Mouse (Mus musculus): Measurements from ENCODE around the gene Noa1.

Gene Noa1

GRCm38 (mm10) chr5:77290606-77291005, 19.3 kb downstream of the Noa1 start:
- in situ Hi-C loops (cut with MboI, MseI), result loop anchor here (5.0 kb wide), 1 partner anchor 52 kb away; no protein-coding TSS in a partner anchor

- in situ Hi-C loops (cut with MboI, MseI), result loop anchor here (5.0 kb wide), 1 partner anchor 53 kb away; no protein-coding TSS in a partner anchor
These were observed 20.2 kb downstream of the Noa1 start for GRCm38 (mm10) chr5:77289686-77290085.

- in situ Hi-C loops (cut with MboI, MseI), result no loop called here
These were observed 22.0 kb downstream of the Noa1 start for GRCm38 (mm10) chr5:77287901-77288300.

DNA sequence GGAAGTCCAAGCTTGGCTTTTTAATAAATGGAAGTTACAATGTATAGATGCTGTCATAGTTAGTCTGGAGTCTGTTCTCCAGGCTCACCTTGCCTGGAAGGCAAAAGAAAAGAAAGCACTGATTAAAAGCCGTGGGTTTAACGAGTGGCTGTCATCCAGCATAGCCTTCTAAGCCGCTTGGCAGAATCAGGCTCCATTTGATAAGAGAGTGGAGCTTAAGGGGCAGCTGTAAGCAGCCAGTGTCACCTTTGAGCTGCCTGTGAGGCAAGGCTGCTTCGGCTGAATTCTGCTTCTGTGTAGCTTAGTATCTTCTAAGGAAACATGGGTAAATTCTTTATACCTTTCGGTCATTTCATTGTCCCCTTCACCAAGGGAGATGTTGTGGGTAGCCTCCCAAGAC, 23.0 kb downstream of the Noa1 start:
- in situ Hi-C loops (cut with MboI, MseI), result no loop called here

GRCm38 (mm10) chr5:77285685-77286084, 24.2 kb downstream of the Noa1 start:
- in situ Hi-C loops (cut with MboI, MseI), result no loop called here

GRCm38 (mm10) chr5:77282242-77282641, 27.6 kb downstream of the Noa1 start:
- in situ Hi-C loops (cut with MboI, MseI), result no loop called here

- in situ Hi-C loops (cut with MboI, MseI), result no loop called here
These were observed 28.2 kb downstream of the Noa1 start for GRCm38 (mm10) chr5:77281518-77282174.

GRCm38 (mm10) chr5:77277204-77277603, 32.7 kb downstream of the Noa1 start:
- in situ Hi-C loops (cut with MboI, MseI), result no loop called here

DNA sequence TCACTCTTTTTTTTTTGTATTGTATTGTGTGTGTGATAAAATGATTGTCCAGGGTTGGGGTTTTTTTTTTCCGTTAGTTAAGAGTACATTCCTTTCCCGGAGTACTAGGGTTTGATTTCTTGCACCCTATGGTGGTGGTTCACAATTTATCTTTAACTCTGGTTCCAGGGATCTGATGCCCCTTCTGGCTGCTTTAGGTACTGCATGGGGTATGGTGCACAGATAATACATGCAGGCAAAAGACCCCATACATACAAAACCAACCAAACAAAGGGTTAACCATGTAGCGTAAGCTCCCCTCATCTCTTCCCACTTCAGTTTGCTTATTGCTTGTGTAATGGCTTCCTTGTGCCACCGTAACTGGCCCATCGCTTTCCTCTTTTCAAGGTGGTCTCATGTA, 33.9 kb downstream of the Noa1 start:
- in situ Hi-C loops (cut with MboI, MseI), result no loop called here

DNA sequence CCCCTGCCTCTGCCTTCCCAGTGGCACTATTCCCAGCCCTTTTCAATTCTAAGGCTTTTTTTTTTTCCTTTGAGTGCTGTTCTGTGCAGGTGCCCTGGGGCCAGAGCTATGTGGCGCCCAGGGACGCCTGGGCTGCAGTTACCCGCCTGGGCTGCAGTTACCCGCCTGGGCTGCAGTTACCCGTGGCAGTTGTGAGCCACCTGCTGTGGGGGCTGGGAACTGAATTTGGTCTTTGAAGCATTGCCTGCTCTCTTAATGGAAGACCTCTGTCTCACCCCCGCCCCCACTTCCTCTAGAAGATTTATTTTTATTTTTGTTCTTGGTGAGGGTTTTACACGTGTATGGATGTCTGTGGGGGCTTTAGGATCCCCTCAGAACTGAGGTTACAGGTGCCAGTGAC, 36.7 kb downstream of the Noa1 start:
- in situ Hi-C loops (cut with MboI, MseI), result no loop called here

DNA sequence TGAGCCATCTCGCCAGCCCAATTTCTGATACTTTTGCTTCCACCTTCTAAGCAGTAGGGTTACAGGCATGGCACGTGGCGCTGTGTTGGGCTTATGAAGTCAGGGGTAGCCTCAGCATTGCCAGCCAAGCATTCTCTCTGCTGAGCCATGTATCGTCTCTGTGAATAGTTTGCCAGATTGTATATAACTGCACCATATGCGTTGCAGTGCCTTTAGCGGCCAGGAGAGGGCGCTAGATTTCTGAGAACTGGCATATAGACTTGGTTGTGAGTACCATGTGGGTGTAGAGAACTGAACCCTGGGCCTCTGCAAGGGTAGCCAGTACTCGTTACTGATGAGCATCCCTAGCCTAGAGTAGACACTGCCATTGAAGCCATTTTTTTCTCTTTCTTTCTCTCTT, 40.5 kb downstream of the Noa1 start:
- in situ Hi-C loops (cut with MboI, MseI), result no loop called here

DNA sequence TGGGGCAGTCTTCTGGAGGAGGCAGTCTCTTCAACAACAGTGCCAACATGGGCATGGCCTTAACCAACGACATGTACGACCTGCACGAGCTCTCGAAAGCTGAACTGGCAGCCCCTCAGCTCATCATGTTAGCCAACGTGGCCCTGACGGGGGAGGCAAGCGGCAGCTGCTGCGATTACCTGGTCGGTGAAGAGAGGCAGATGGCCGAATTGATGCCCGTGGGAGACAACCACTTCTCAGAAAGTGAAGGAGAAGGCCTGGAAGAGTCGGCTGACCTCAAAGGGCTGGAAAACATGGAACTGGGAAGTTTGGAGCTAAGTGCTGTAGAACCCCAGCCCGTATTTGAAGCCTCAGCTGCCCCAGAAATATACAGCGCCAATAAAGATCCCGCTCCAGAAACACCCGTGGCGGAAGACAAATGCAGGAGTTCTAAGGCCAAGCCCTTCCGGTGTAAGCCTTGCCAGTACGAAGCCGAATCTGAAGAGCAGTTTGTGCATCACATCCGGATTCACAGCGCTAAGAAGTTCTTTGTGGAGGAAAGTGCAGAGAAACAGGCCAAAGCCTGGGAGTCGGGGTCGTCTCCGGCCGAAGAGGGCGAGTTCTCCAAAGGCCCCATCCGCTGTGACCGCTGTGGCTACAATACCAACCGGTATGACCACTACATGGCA, 41.8 kb downstream of the Noa1 start:
- in situ Hi-C loops (cut with MboI, MseI), result no loop called here

GRCm38 (mm10) chr5:77267441-77267840, 42.4 kb downstream of the Noa1 start:
- in situ Hi-C loops (cut with MboI, MseI), result no loop called here

DNA sequence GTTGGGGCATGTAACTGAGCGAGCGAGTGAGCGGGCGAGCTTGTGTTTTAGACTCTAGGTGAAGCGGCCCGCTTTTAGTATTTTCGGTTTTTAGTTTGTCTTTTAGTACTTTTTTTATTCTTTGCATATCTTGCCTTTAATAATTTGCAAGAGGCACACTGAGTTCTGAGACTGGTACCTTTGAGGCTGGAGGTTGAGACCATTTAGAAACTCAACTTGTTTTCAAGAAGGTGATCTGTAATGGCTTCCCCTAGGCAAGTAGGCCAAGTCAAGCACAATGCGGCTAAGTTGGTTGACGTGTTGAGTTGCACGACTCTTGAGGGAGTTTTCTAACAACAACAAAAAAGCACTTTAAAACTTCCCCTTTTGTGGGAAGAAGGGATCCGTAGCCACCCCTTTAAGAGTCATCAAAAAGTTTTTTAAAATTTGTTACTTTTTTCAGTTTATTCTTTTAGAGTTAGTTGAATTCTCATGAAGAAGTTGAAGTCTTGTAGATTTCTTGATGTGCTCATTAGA, 42.9 kb downstream of the Noa1 start:
- in situ Hi-C loops (cut with MboI, MseI), result no loop called here

DNA sequence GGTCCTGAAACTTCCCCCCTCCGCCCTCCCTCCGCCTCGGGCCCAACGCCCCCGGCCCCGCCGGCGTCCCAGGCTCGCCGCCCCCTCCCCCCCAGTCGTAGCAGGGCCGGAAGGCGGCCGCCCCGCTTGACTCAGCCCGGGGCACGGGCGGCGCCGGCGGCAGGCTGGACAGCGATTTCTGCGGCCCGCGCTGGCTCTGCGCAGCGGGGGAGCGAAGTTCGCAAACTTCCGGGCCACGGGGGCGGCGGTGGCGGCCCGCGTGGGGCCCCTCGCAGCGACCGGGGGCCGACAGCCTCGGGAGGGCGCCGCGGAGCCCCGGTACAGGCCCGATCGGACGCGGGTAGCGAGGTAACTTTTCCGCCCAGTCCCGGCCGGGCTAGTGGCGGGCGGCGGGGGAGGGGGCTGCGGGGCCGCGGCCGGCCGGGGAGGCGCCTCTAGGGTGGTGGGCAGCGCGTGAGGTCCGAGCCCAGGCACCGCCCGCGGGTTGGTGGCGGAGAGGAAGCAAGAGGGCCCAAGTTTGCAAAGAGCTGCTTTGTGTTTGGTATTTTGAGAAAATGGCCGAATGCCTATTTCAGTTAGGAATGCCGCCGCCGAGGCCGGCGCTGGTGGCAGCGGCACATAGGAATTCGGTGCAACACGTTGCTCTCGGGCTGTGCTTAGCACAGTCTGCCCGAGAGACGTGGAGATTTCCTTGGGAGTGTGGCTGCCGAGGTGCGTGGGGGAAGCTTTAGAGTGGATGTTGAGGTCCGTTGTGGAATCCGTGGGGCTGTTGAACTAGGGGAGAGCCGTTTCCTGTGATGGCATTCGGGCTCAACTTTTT, 43.6 kb downstream of the Noa1 start:
- in situ Hi-C loops (cut with MboI, MseI), result no loop called here

GRCm38 (mm10) chr5:77265671-77266065, 44.2 kb downstream of the Noa1 start:
- in situ Hi-C loops (cut with MboI, MseI), result no loop called here

DNA sequence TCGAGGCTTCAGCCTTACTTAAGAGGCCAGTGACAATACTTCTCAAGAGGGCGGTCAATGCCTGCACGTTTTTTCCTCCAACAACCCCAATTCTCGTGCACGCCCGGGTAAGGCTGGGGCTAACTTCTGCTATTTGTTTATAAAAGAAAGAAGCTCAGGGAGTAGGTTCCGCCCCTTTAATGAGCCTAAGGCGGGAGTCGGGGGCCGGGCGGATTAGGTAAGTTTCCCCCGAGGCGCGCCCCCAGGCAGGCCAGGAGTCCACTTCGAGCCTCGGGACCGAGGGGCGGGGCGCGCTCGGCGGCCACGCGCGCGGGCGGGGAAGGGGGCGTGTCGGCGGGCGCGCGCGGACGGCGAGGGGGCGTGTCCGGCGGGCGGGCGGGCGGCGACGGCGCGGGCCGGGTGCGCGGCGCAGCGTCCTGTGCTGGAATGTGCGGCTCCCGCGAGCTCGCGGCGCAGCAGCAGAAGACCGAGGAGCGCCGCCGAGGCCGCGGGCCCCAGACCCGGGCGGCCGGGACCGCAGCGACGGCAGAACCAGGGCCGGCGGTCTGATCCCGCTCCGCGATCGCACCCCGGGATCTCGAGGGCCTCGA, 44.7 kb downstream of the Noa1 start, which contains the start of gene Rest:
Rest (plus strand) TSS at position 411 of the 590 bp plus-strand sequence.
- in situ Hi-C loops (cut with MboI, MseI), result no loop called here

GRCm38 (mm10) chr5:77262105-77262504, 47.8 kb downstream of the Noa1 start:
- in situ Hi-C loops (cut with MboI, MseI), result no loop called here

- in situ Hi-C loops (cut with MboI, MseI), result no loop called here
These were observed 48.7 kb downstream of the Noa1 start for GRCm38 (mm10) chr5:77261137-77261536.

DNA sequence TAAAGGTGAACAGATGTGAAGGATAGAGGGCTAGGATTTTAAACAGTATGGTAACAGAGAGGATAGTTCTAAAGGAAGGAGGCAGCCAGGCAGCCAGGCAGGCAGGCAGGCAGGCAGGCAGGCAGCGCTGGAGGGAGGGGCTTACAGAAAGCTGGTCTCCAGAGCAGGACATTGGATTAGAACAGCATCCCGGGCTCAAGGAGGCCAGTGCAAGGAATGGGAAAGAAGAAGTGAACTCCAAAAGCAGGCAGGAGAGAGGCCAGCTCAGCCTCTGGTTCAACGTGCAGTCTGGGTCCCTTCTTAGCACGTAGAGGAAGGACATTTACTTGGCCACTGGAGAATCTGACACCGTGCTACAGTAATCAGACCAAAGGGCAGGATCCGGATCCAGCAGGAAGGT, 49.7 kb downstream of the Noa1 start:
- in situ Hi-C loops (cut with MboI, MseI), result no loop called here

- in situ Hi-C loops (cut with MboI, MseI), result no loop called here
These were observed 50.6 kb downstream of the Noa1 start for GRCm38 (mm10) chr5:77259315-77259714.

DNA sequence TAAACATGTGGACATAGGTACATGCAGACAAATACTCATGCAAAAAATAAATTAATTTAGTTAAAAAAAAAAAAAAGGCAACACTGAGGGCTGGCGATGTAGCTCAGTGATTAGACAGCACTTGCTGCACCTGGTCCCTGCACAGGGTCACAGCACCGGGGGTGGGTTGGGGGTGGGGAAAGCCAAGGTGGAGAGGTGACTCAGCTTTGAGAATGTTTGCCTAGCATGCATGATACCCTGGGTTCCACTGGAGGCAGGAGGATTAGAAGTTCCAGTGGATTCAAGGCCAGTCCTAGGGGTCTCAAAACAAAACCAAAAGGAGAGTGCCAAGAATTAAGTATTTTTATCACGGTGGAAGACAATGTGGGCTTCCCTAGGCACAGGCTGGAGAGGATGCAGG, 52.3 kb downstream of the Noa1 start:
- in situ Hi-C loops (cut with MboI, MseI), result no loop called here

Data from regulatory T cell (primary cell).